Mouse (Mus musculus) myocyte (in vitro differentiated cells): ENCODE data around the gene Cd300lf. TPM values are rescaled to one million over a fixed set of nuclear protein-coding genes. Genes with fewer than 3 reads are reported as not detected.

Experiments
- H3K27me3 ChIP-seq: one replicate; pipeline ENCODE4 v1.6.1; 2011; ENCODE audit not compliant: control insufficient read depth, insufficient read depth, insufficient read length
- H3K36me3 ChIP-seq: one replicate; pipeline ENCODE4 v1.6.1; 2011; ENCODE audit not compliant: control insufficient read depth, insufficient read depth
- H3K4me2 ChIP-seq: one replicate; pipeline ENCODE4 v1.6.1; 2011; ENCODE audit warnings: low read depth, control low read depth
- H3K4me3 ChIP-seq: one replicate; pipeline ENCODE4 v1.5.1; 2011; ENCODE audit warnings: mild to moderate bottlenecking, control low read depth, moderate library complexity
- H3K79me2 ChIP-seq: one replicate; pipeline ENCODE4 v1.6.1; 2011; ENCODE audit not compliant: control insufficient read depth, insufficient read depth
- H3ac ChIP-seq: one replicate; pipeline ENCODE4 v1.6.1; 2011; ENCODE audit not compliant: control insufficient read depth, insufficient read length
- CEBPB ChIP-seq: IDR thresholded peaks from 2 replicates; pipeline ENCODE4 v1.6.1; 2011; ENCODE audit warnings: mild to moderate bottlenecking, moderate library complexity; ENCODE audit not compliant: poor library complexity, insufficient read depth, severe bottlenecking
- E2F4 ChIP-seq: IDR thresholded peaks from one replicate; pipeline ENCODE4 v1.6.1; 2011; ENCODE audit warnings: mild to moderate bottlenecking, control low read depth, moderate library complexity; ENCODE audit not compliant: insufficient read depth
- MAX ChIP-seq: IDR thresholded peaks from one replicate; pipeline ENCODE4 v1.6.1; 2011; ENCODE audit warnings: low read depth, mild to moderate bottlenecking, control low read depth
- MYOD1 ChIP-seq, 3 experiments: IDR thresholded peaks; one replicate each; pipeline ENCODE4 v1.6.1; 2011; ENCODE audit warnings: control low read depth in 2 of 3, low read depth in 2 of 3, mild to moderate bottlenecking in 2 of 3, moderate library complexity in 1 of 3; ENCODE audit not compliant: insufficient read length in 2 of 3, control insufficient read depth in 1 of 3
- MYOG ChIP-seq, 3 experiments: IDR thresholded peaks; one replicate each; pipeline ENCODE4 v1.6.1; 2011; ENCODE audit warnings: control low read depth in 2 of 3, low read depth in 2 of 3, mild to moderate bottlenecking in 2 of 3; ENCODE audit not compliant: insufficient read length in 2 of 3, control insufficient read depth in 1 of 3, insufficient read depth in 1 of 3
- POLR2A ChIP-seq: IDR thresholded peaks from one replicate; pipeline ENCODE4 v1.6.1; 2011; ENCODE audit warnings: low read depth, mild to moderate bottlenecking, control low read depth, moderate library complexity; ENCODE audit not compliant: insufficient read length
- POLR2AphosphoS2 ChIP-seq: IDR thresholded peaks from one replicate; pipeline ENCODE4 v1.6.1; 2011; ENCODE audit warnings: low read depth, control low read depth; ENCODE audit not compliant: insufficient read length
- REST ChIP-seq: IDR thresholded peaks from one replicate; pipeline ENCODE4 v1.6.1; 2011; ENCODE audit warnings: mild to moderate bottlenecking, control low read depth, moderate library complexity; ENCODE audit not compliant: insufficient read depth, insufficient read length
- SRF ChIP-seq: IDR thresholded peaks from one replicate; pipeline ENCODE4 v1.6.1; 2011; ENCODE audit warnings: low read depth; ENCODE audit not compliant: control insufficient read depth, insufficient read length
- TCF12 ChIP-seq: IDR thresholded peaks from one replicate; pipeline ENCODE4 v1.6.1; 2011; ENCODE audit warnings: mild to moderate bottlenecking, control low read depth; ENCODE audit not compliant: poor library complexity, insufficient read depth, severe bottlenecking
- TCF3 ChIP-seq: IDR thresholded peaks from one replicate; pipeline ENCODE4 v1.6.1; 2011; ENCODE audit warnings: low read depth, control low read depth; ENCODE audit not compliant: insufficient read length
- USF1 ChIP-seq: IDR thresholded peaks from one replicate; pipeline ENCODE4 v1.6.1; 2011; ENCODE audit warnings: low read depth, mild to moderate bottlenecking, control low read depth, moderate library complexity
- polyA plus RNA-seq: library from polyadenylated mRNA; unstranded; fragments of >200 nt; fragmentation: generic; extraction: Trizol; gene quantifications from one replicate; pipeline ENCODE4 v1.2.1, GENCODE M21; 2012; ENCODE audit warnings: missing spikeins

The Cd300lf gene
- polyA plus RNA-seq, 1 experiment = not detected

DNA sequence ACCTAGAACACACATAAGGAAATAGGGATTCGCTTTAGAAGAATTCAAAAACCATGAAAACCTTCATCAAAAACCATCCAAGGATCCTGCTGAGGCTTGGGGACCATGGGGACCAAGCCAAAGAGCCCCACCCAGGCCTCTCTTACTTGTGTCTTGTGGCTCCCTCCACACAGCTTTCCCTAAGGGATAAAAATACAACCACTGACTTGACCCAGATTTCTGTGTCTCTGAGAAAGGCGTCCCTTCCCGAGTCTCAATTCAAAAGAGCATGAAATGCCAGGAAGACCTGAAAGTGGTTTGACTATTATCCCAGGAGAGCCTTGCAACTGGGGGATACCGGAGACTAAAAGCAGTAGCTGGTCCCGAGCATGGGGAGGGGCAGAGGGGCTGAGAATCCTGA lies 60.8 kb downstream of the Cd300lf start:
- no peak overlapping the region for H3ac ChIP-seq
- H3K27me3 ChIP-seq = no peaks in the 10 kb centered on the region
- no peak for TF ChIP-seq REST
- no peaks in the 10 kb centered on the region for H3K36me3 ChIP-seq
- H3K79me2 ChIP-seq = no peaks in the 10 kb centered on the region
- H3K4me2 ChIP-seq = no peak overlapping the region
- H3K4me3 ChIP-seq = no peak overlapping the region

DNA sequence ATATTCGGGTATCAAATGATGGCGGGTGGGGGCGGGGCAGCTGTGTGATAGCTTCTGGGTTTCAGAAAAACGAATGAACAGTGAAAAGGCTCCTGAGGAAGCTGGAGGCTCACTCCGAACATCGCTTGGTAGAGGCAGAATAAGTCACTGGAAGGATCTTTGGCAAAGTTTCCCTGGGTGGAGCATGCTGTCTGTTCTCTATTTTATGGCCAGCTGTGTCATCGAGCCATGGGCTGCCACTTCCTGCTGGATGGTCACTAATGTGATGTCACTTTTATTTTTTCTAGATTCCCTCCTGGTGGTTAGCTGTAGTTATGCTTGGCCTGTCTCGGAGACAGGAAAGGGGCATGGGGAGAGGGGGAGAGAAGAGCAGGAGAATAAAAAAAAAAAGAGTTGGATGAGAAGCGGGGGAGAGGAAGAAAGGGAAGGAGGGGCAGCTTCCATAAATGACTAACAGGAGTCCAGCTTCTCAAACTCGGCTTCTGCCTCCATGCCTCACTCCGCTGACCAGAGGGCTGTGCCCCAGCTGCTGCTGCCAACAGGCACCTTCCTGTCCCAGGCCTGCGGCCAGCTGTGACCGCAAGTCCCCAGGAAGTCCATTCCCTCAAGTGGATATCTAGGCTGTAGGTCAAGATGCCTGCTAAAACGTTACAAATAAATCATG lies 62.0 kb downstream of the Cd300lf start:
- no peaks in the 10 kb centered on the region for H3K36me3 ChIP-seq
- H3K79me2 ChIP-seq = no peaks in the 10 kb centered on the region
- H3ac ChIP-seq = no peak overlapping the region
- peak overlapping the region; percentile 68 for H3K4me2 ChIP-seq
- no peak overlapping the region for H3K4me3 ChIP-seq
- H3K27me3 ChIP-seq = no peaks in the 10 kb centered on the region
- TF ChIP-seq E2F4 (no peak), MAX (no peak), REST (no peak), POLR2A (no peak), CEBPB (no peak), TCF12 (peak; percentile 73), USF1 (no peak), MYOG (IDR thresholded peaks at IDR 0.05; ENCODE audit: control insufficient read depth in 1 of 3, insufficient read depth in 1 of 3, insufficient read length in 2 of 3, low read depth in 2 of 3) (peak; percentile 55 to 90 (median 84)), SRF (no peak), TCF3 (peak; percentile 77), MYOD1 (IDR thresholded peaks at IDR 0.05; ENCODE audit: control insufficient read depth in 1 of 3, insufficient read length in 2 of 3, low read depth in 2 of 3) (peak; percentile 23 to 89 (median 82)), POLR2AphosphoS2 (no peak)

DNA sequence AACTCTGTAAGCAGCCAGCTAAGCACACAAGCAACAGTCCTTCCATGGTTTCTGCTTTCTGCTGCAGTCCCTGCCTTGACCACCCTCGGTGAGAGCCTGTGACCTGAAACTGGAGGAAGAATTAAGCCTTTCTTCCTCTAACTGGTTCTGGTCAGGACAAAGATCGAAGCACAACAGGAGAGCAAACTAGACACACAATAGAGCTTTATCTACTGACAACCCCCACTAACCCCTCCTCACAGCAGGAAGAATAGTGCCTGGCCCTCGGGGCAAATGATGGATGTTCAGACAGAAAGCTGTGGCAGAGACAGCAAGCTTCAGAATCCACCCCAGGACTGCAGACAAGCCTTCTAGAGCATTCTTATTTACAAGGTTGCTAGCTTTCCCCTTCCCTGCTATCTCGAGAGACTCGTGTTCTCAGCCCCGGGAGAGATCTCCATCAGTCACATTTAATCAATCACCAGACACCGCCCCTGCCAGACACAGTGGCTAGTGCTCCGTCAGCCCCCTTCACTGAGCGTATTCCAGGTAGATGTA lies 62.7 kb downstream of the Cd300lf start:
- no peak overlapping the region for H3K4me3 ChIP-seq
- no peaks in the 10 kb centered on the region for H3K36me3 ChIP-seq
- H3K4me2 ChIP-seq = peak overlapping the region; percentile 68
- H3K27me3 ChIP-seq = no peaks in the 10 kb centered on the region
- no peak overlapping the region for H3ac ChIP-seq
- H3K79me2 ChIP-seq = no peaks in the 10 kb centered on the region
- TF ChIP-seq CEBPB (no peak), POLR2AphosphoS2 (no peak), SRF (no peak), USF1 (no peak), MYOG (IDR thresholded peaks at IDR 0.05; ENCODE audit: control insufficient read depth in 1 of 3, insufficient read depth in 1 of 3, insufficient read length in 2 of 3, low read depth in 2 of 3) (no peak), E2F4 (no peak), MYOD1 (IDR thresholded peaks at IDR 0.05; ENCODE audit: control insufficient read depth in 1 of 3, insufficient read length in 2 of 3, low read depth in 2 of 3) (no peak), REST (no peak), TCF3 (no peak), MAX (no peak), POLR2A (no peak), TCF12 (no peak)

DNA sequence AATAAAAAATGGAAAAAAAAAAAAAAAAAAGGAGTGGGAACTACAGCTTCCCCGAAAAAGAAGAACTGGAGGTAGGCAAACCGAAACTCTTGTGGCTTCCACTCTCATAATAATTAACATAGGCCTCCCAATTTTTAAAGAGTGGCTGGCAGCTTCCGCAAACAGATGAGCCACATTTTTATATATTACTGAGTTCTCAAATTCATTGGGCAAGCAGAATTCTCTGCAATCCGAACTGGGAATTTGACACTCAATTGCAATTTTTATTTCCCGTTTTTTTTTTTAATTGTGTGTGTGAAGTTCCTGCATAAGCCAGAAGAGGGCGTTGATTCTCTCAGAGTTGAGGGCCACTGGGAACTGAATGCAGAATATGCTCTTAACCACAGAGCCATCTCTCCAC lies 67.0 kb downstream of the Cd300lf start:
- H3ac ChIP-seq = no peak overlapping the region

More for the DNA sequence above, 67.0 kb downstream of the Cd300lf start:
- H3K27me3 ChIP-seq = no peaks in the 10 kb centered on the region
- no peak for TF ChIP-seq USF1
- TF ChIP-seq CEBPB = no peak
- no peak for TF ChIP-seq E2F4
- TF ChIP-seq REST = no peak
- TF ChIP-seq MYOG (IDR thresholded peaks at IDR 0.05; ENCODE audit: control insufficient read depth in 1 of 3, insufficient read depth in 1 of 3, insufficient read length in 2 of 3, low read depth in 2 of 3) = no peak
- no peak for TF ChIP-seq TCF3
- H3K4me2 ChIP-seq = no peak overlapping the region
- H3K36me3 ChIP-seq = no peaks in the 10 kb centered on the region
- H3K4me3 ChIP-seq = no peak overlapping the region
- no peaks in the 10 kb centered on the region for H3K79me2 ChIP-seq

Other genes starting within 250 kb of the Cd300lf start
- 0.40 TPM for gene Cd300a, start 244.0 kb downstream of the Cd300lf start, polyA plus RNA-seq
- 0.11 TPM for gene Cd300lb, start 199.6 kb downstream of the Cd300lf start, polyA plus RNA-seq
- gene Cd300c, start 164.8 kb downstream of the Cd300lf start, polyA plus RNA-seq = not detected
- gene Cd300ld, start 144.1 kb downstream of the Cd300lf start, polyA plus RNA-seq = not detected
- gene Cd300c2, start 132.1 kb downstream of the Cd300lf start, polyA plus RNA-seq = not detected
- gene Cd300ld2, start 117.8 kb downstream of the Cd300lf start, polyA plus RNA-seq = not detected
- not detected for gene Cd300ld4, start 107.0 kb downstream of the Cd300lf start, polyA plus RNA-seq
- 0.16 TPM for gene Cd300ld5, start 96.2 kb downstream of the Cd300lf start, polyA plus RNA-seq
- gene Cd300ld3, start 85.6 kb downstream of the Cd300lf start, polyA plus RNA-seq = not detected
- not detected for gene Cd300e, start 71.8 kb downstream of the Cd300lf start, polyA plus RNA-seq
- 0.02 TPM for gene Rab37, start 42.6 kb downstream of the Cd300lf start, polyA plus RNA-seq
- 16.1 TPM for gene Slc9a3r1, start 29.3 kb upstream of the Cd300lf start, polyA plus RNA-seq
- 15.5 TPM for gene Tmem104, start 53.5 kb upstream of the Cd300lf start, polyA plus RNA-seq
- gene Nat9, start 53.9 kb upstream of the Cd300lf start, polyA plus RNA-seq = 22.6 TPM
- gene Grin2c, start 133.3 kb upstream of the Cd300lf start, polyA plus RNA-seq = not detected
- gene Fdxr, start 143.1 kb upstream of the Cd300lf start, polyA plus RNA-seq = 13.9 TPM
- 0.62 TPM for gene Fads6, start 163.7 kb upstream of the Cd300lf start, polyA plus RNA-seq
- gene Otop2, start 173.2 kb upstream of the Cd300lf start, polyA plus RNA-seq = 0.01 TPM
- 0.16 TPM for gene Ush1g, start 188.0 kb upstream of the Cd300lf start, polyA plus RNA-seq
- not detected for gene Otop3, start 200.7 kb upstream of the Cd300lf start, polyA plus RNA-seq
- gene Hid1, start 233.8 kb upstream of the Cd300lf start, polyA plus RNA-seq = 63.1 TPM
- gene Cdr2l, start 247.9 kb upstream of the Cd300lf start, polyA plus RNA-seq = 52.8 TPM